ENCODE assay signal across 17 mouse cellular contexts in the genomic region with DNA sequence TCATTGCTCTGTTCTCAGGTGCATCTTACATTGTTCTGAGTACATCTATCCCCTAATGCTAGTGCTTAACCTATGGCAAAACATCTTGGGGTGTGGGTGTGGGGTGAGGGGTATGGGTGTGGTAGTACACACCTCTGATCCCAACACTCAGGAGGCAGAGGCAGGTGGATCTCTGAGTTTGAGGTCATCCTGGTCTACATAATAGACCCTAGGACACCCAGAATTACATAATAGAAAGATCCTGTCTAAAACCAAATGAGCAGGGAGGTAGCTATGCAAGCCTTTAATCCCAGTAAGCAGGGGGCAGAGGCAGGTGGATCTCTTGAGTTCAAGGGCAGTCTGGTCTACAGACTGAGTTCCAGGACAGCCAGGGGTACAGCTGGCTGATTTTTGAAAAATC. TPM values are rescaled to one million over a fixed set of nuclear protein-coding genes. Genes with fewer than 3 reads are reported as not detected.
"Had no signal": no experiment of that assay in that cellular context is flagged by ENCODE, and none has a peak within 500 bp of the region (broad histone marks: within the 10 kb centered on the region; RNA-seq: fewer than 3 reads in every experiment).

No protein-coding gene starts in this region.

- H3K9ac ChIP-seq: kidney, embryonic 15.5 days; liver, embryonic 14.5 days; stomach, embryonic 15.5 days had no signal

- ATAC-seq: lung, postnatal 0 days had no signal

- H3K9me3 ChIP-seq: kidney, embryonic 15.5 days; limb, embryonic 10.5 days; stomach, embryonic 15.5 days had no signal

- DNase-seq: kidney, adult 2 months; kidney, postnatal 25 days; lung, adult 2 months; lung, postnatal 36 days; midbrain, embryonic 14.5 days; right cerebral cortex, postnatal 14 days; thymus, adult 2 months; thymus, postnatal 25 days had no signal

- H3K27ac ChIP-seq: left cerebral cortex, adult 2 months; liver, embryonic 14.5 days; stomach, embryonic 15.5 days had no signal

- H3K27me3 ChIP-seq: kidney, embryonic 15.5 days; stomach, embryonic 15.5 days had no signal

RNA-seq across cellular contexts. Expression of gene Galr3, which starts 32.1 kb away (rescaled TPM):
- total RNA-seq: layer of hippocampus, postnatal 25 days; monocyte, adult 5-6 weeks had no signal
- polyA plus RNA-seq: midbrain, embryonic 14.5 days; testis, adult 2 months had no signal
